Mouse (Mus musculus) heart, postnatal 0 days (tissue): ENCODE data around the gene 5730522E02Rik. TPM values are rescaled to one million over a fixed set of nuclear protein-coding genes. Genes with fewer than 3 reads are reported as not detected.

Source experiments
- ATAC-seq: fragments of 200-750 bp; cut with Nextera tagmentation; 2 replicates; pipeline ENCODE4 v1.8.0; 2017; ENCODE audit warnings: low read depth, moderate number of reproducible peaks, moderate library complexity; ENCODE audit not compliant: insufficient read depth
- DNase-seq: peaks from one replicate; pipeline ENCODE4 v3.0.0-alpha.2; 2016; ENCODE audit warnings: low spot score
- H3K27ac ChIP-seq: fragments of 300-500 bp; sonication (generic); 2 replicates; pipeline ENCODE4 v1.5.1; 2014; ENCODE audit warnings: low read depth, mild to moderate bottlenecking
- H3K27me3 ChIP-seq: fragments of 300-500 bp; sonication (generic); 2 replicates; pipeline ENCODE4 v1.6.1; 2014; ENCODE audit warnings: low read length, mixed read lengths; ENCODE audit not compliant: control insufficient read depth, insufficient read depth
- H3K36me3 ChIP-seq: fragments of 300-500 bp; sonication (generic); replicated peaks from 2 replicates; pipeline ENCODE4 v1.6.1; 2014; ENCODE audit warnings: low read length, mixed read lengths; ENCODE audit not compliant: control insufficient read depth, insufficient read depth
- H3K4me1 ChIP-seq: fragments of 300-500 bp; sonication (generic); 2 replicates; pipeline ENCODE4 v1.6.1; 2014; ENCODE audit warnings: antibody characterized with exemption; ENCODE audit not compliant: control insufficient read depth, insufficient read depth
- H3K4me2 ChIP-seq: fragments of 300-500 bp; sonication (generic); 2 replicates; pipeline ENCODE4 v1.6.1; 2014; ENCODE audit warnings: low read depth, mild to moderate bottlenecking, low read length, moderate library complexity
- H3K4me3 ChIP-seq: fragments of 300-500 bp; sonication (generic); 2 replicates; pipeline ENCODE4 v1.5.1; 2014; ENCODE audit warnings: low read depth, low read length
- H3K9ac ChIP-seq: fragments of 300-500 bp; sonication (generic); replicated peaks from 2 replicates; pipeline ENCODE4 v1.6.1; 2014; ENCODE audit warnings: low read depth, low read length, mixed read lengths
- H3K9me3 ChIP-seq: fragments of 300-500 bp; sonication (generic); replicated peaks from 2 replicates; pipeline ENCODE4 v1.6.1; 2016; ENCODE audit warnings: low read length; ENCODE audit not compliant: control insufficient read depth
- CTCF ChIP-seq: IDR thresholded peaks from 2 replicates; pipeline ENCODE4 v1.5.1; 2016; ENCODE audit warnings: antibody characterized with exemption, control low read depth, low read depth
- EP300 ChIP-seq: IDR thresholded peaks from 2 replicates; pipeline ENCODE4 v1.6.1; 2016; ENCODE audit warnings: antibody characterized with exemption, low read depth
- WGBS: fragments of 180-500 bp; shearing (Covaris S2); extraction: QIAGEN DNeasy Blood & Tissue Kit; methylation state at CpG from one replicate; pipeline ENCODE4 v1.1.7; 2014; 5-methylcytosine and 5-hydroxymethylcytosine counted together
- polyA plus RNA-seq: library from polyadenylated mRNA; unstranded; fragments of >200 nt; fragmentation: Nextera tagmentation; extraction: Ambion mirVana; gene quantifications from 2 replicates; pipeline ENCODE4 v1.2.1, GENCODE M21; 2015
- total RNA-seq: library from RNA; depleted of rRNA; stranded (reverse); fragments of >200 nt; gene quantifications from 2 replicates; pipeline ENCODE4 v1.2.3, GENCODE M21; 2014; ENCODE audit warnings: low replicate concordance

Gene 5730522E02Rik
- total and polyA plus RNA-seq, 2 experiments from 2014 or later: 0.52 TPM; not detected in 1

- no peak for TF ChIP-seq CTCF
- no peak overlapping the region for H3K4me3 ChIP-seq
- H3K27ac ChIP-seq: no peak overlapping the region
- no peak for DNase-seq
- H3K4me1 ChIP-seq: no peaks in the 10 kb centered on the region
- ATAC-seq: no peak
- H3K9me3 ChIP-seq: no peaks in the 10 kb centered on the region
- no peaks in the 10 kb centered on the region for H3K36me3 ChIP-seq
- no peak overlapping the region for H3K4me2 ChIP-seq
- no peaks in the 10 kb centered on the region for H3K27me3 ChIP-seq
- no peak overlapping the region for H3K9ac ChIP-seq
- WGBS: 78% methylated on average over 4 of the region's 4 CpGs
Observed at GRCm38 (mm10) chr11:25997469-25997868, 213.1 kb downstream of the 5730522E02Rik start.

DNA sequence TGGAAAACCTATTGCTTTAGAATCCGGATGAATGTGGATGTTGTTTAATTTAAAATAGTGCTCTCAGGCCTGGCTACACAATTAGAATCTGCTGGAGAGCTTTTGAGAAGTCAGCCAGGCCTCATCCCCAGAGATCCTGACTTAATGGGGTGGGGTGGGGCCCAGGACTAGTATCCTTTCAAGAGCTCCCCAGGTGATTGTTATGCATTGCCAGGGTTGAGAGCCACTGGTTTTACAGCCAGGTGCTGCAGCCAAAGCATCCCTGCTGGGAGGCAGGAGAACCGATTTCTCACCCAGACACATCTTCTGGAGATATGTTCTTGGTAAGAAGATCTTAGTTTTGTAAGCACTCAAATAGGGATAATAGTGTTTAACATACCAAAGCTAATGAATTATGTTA is 216.4 kb downstream of the 5730522E02Rik start:
- 45% methylated on average over 2 of the region's 2 CpGs for WGBS
- H3K4me1 ChIP-seq: no peaks in the 10 kb centered on the region
- no peak overlapping the region for H3K4me2 ChIP-seq
- no peaks in the 10 kb centered on the region for H3K36me3 ChIP-seq
- H3K27ac ChIP-seq: no peak overlapping the region
- no peak for TF ChIP-seq CTCF
- no peak for TF ChIP-seq EP300
- no peak overlapping the region for H3K4me3 ChIP-seq
- DNase-seq (no peak), ATAC-seq (no peak)
- no peaks in the 10 kb centered on the region for H3K27me3 ChIP-seq
- H3K9ac ChIP-seq: no peak overlapping the region
- no peaks in the 10 kb centered on the region for H3K9me3 ChIP-seq

DNA sequence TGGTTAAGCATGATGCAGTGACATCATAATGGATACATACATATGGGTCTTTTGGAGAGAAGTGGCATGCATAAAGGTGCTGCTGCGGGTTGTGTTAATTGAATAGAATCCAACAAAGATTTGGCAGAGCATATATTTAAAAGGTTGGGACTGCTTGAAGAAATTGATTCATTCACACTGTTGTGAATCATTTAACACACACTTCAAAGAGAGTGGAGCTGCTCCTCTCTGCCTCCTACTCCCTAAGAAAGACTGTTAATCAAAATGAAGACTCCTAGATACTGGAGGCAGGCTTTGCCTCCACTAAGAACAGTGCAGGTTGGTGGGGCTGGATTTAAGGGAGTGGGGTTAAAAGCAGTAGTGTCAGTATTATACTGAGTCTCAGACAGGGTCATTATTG is 218.3 kb downstream of the 5730522E02Rik start:
- 85% methylated on average over 1 of the region's 1 CpGs for WGBS
- no peak overlapping the region for H3K4me3 ChIP-seq
- no peak overlapping the region for H3K4me2 ChIP-seq
- no peaks in the 10 kb centered on the region for H3K36me3 ChIP-seq
- no peak for ATAC-seq
- DNase-seq: no peak
- no peaks in the 10 kb centered on the region for H3K4me1 ChIP-seq
- H3K27me3 ChIP-seq: no peaks in the 10 kb centered on the region
- no peaks in the 10 kb centered on the region for H3K9me3 ChIP-seq
- no peak for TF ChIP-seq EP300
- TF ChIP-seq CTCF: no peak
- no peak overlapping the region for H3K27ac ChIP-seq
- no peak overlapping the region for H3K9ac ChIP-seq

GRCm38 (mm10) chr11:25978736-25979276 is 231.8 kb downstream of the 5730522E02Rik start:
- DNase-seq: no peak
- ATAC-seq: no peak
- WGBS: 59% methylated on average over 5 of the region's 5 CpGs

GRCm38 (mm10) chr11:25941504-25941903 is 269.1 kb downstream of the 5730522E02Rik start:
- H3K27me3 ChIP-seq: no peaks in the 10 kb centered on the region
- DNase-seq (no peak), ATAC-seq (no peak)
- no peaks in the 10 kb centered on the region for H3K9me3 ChIP-seq
- no peak for TF ChIP-seq CTCF
- TF ChIP-seq EP300: no peak
- WGBS: 71% methylated on average over 5 of the region's 5 CpGs
- no peak overlapping the region for H3K27ac ChIP-seq
- no peak overlapping the region for H3K4me3 ChIP-seq
- no peaks in the 10 kb centered on the region; the same call in 1 of the 2 replicates for H3K4me1 ChIP-seq
- H3K36me3 ChIP-seq: no peaks in the 10 kb centered on the region
- H3K4me2 ChIP-seq: no peak overlapping the region
- H3K9ac ChIP-seq: no peak overlapping the region

More at GRCm38 (mm10) chr11:25978736-25979276, 231.8 kb downstream of the 5730522E02Rik start:
- Histone ChIP-seq H3K27me3 (no peaks in the 10 kb centered on the region), H3K36me3 (no peaks in the 10 kb centered on the region), H3K27ac (no peak overlapping the region), H3K4me2 (no peak overlapping the region), H3K4me3 (no peak overlapping the region), H3K9ac (no peak overlapping the region), H3K9me3 (no peaks in the 10 kb centered on the region), H3K4me1 (no peaks in the 10 kb centered on the region)
- TF ChIP-seq CTCF (no peak), EP300 (no peak)

DNA sequence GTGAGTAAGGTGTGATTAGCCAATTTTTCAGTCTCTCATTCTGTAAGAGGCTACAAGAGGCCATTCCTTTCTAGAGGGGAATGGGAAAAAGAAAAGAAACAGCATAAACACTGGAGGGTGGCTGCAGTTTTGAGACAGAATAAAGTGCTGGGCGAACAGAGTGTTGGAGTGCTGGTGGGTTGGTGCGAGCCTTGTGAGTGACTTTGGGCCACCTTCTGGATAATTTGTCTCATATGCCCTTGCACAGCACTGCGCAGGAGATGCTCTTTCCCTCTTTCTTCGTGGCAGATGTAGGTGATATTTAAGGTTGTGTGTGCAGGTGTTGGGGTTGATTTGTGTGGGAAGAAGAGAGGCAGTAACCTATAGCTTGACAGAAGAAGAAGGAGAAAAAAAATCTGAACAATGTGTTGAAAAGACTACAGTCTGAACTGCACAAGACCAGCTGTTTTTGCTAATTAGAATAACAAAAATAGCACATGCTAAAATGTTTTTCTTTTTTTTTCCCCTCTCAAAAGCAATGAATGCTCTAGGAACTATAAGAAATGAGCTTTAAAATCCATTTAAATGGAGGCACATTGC is 269.8 kb downstream of the 5730522E02Rik start:
- H3K4me1 ChIP-seq: no peaks in the 10 kb centered on the region; the same call in 1 of the 2 replicates
- H3K27me3 ChIP-seq: no peaks in the 10 kb centered on the region
- H3K4me3 ChIP-seq: no peak overlapping the region
- H3K27ac ChIP-seq: no peak overlapping the region
- H3K4me2 ChIP-seq: no peak overlapping the region
- no peaks in the 10 kb centered on the region for H3K36me3 ChIP-seq
- DNase-seq (no peak), ATAC-seq (no peak)
- H3K9me3 ChIP-seq: no peaks in the 10 kb centered on the region
- WGBS: 74% methylated on average over 4 of the region's 4 CpGs
- TF ChIP-seq EP300 (no peak), CTCF (no peak)
- no peak overlapping the region for H3K9ac ChIP-seq
